Mouse (Mus musculus): Measurements from ENCODE around the gene Tstd1. TPM values are rescaled to one million over a fixed set of nuclear protein-coding genes. Genes with fewer than 3 reads are reported as not detected.
A peak's percentile ranks its signal among the peaks of the same experiment; 100 is the strongest.

The Tstd1 gene
- polyA plus RNA-seq, 1 experiment from 2014 or later: 10.5 TPM

- no peak overlapping the region for H3K27ac ChIP-seq (replicated peaks)
- H3K27me3 ChIP-seq: 0 out of 2 replicates have a peak, but pooled peaks cover 1% of the 10 kb centered on the region
- H3K4me3 ChIP-seq: no peak overlapping the region
- no peaks in the 10 kb centered on the region; the same call in 1 of the 2 replicates for H3K4me1 ChIP-seq
- no peaks in the 10 kb centered on the region for H3K9me3 ChIP-seq
- peaks cover 29% of the 10 kb centered on the region for H3K36me3 ChIP-seq
- no peak overlapping the region for H3K4me2 ChIP-seq (replicated peaks)
- no peak for ATAC-seq (ENCODE audit: low FRiP score, low read depth)
- H3K9ac ChIP-seq (replicated peaks): no peak overlapping the region
- 87% methylated on average over 8 of the region's 8 CpGs for WGBS
Measured at GRCm38 (mm10) chr1:171422504-171423095, 3.9 kb downstream of the Tstd1 start.

- no peak for ATAC-seq (ENCODE audit: low FRiP score, low read depth)
- Histone ChIP-seq H3K4me1 (no peaks in the 10 kb centered on the region; the same call in 1 of the 2 replicates), H3K4me2 (replicated peaks) (no peak overlapping the region), H3K36me3 (peaks cover 10% of the 10 kb centered on the region), H3K27ac (replicated peaks) (no peak overlapping the region), H3K9me3 (no peaks in the 10 kb centered on the region), H3K9ac (replicated peaks) (no peak overlapping the region), H3K4me3 (no peak overlapping the region), H3K27me3 (0 out of 2 replicates have a peak, but pooled peaks cover 4% of the 10 kb centered on the region)
- 79% methylated on average over 5 of the region's 5 CpGs for WGBS
Measured at GRCm38 (mm10) chr1:171424638-171425037, 6.0 kb downstream of the Tstd1 start.

GRCm38 (mm10) chr1:171425126-171425525, 6.5 kb downstream of the Tstd1 start:
- Histone ChIP-seq H3K4me2 (replicated peaks) (no peak overlapping the region), H3K4me1 (no peaks in the 10 kb centered on the region), H3K27ac (replicated peaks) (no peak overlapping the region), H3K36me3 (peaks cover 10% of the 10 kb centered on the region), H3K9me3 (no peaks in the 10 kb centered on the region), H3K27me3 (0 out of 2 replicates have a peak, but pooled peaks cover 4% of the 10 kb centered on the region), H3K9ac (replicated peaks) (no peak overlapping the region), H3K4me3 (no peak overlapping the region)
- no peak for ATAC-seq (ENCODE audit: low FRiP score, low read depth)
- whole genome bisulfite sequencing: 88% methylated on average over 4 of the region's 4 CpGs

GRCm38 (mm10) chr1:171432158-171432557, 13.5 kb downstream of the Tstd1 start:
- no peak for ATAC-seq (ENCODE audit: low FRiP score, low read depth)
- Histone ChIP-seq H3K27ac (replicated peaks) (no peak overlapping the region), H3K4me2 (replicated peaks) (no peak overlapping the region), H3K9ac (replicated peaks) (no peak overlapping the region), H3K36me3 (no peaks in the 10 kb centered on the region), H3K4me3 (no peak overlapping the region), H3K4me1 (no peaks in the 10 kb centered on the region), H3K9me3 (no peaks in the 10 kb centered on the region), H3K27me3 (peaks cover 23% of the 10 kb centered on the region)
- WGBS: 88% methylated on average over 5 of the region's 5 CpGs

GRCm38 (mm10) chr1:171435288-171435814, 16.7 kb downstream of the Tstd1 start:
- Histone ChIP-seq H3K27ac (replicated peaks) (no peak overlapping the region), H3K4me3 (no peak overlapping the region), H3K4me2 (replicated peaks) (no peak overlapping the region), H3K9me3 (no peaks in the 10 kb centered on the region), H3K9ac (replicated peaks) (no peak overlapping the region), H3K27me3 (peaks cover 52% of the 10 kb centered on the region), H3K36me3 (no peaks in the 10 kb centered on the region), H3K4me1 (peaks cover 10% of the 10 kb centered on the region; the same call in 1 of the 2 replicates)
- 71% methylated on average over 7 of the region's 7 CpGs for WGBS
- ATAC-seq (ENCODE audit: low FRiP score, low read depth): no peak

GRCm38 (mm10) chr1:171435974-171436373, 17.3 kb downstream of the Tstd1 start:
- H3K27me3 ChIP-seq: peaks cover 56% of the 10 kb centered on the region
- 73% methylated on average over 1 of the region's 1 CpGs for WGBS
- peaks cover 10% of the 10 kb centered on the region; the same call in 1 of the 2 replicates for H3K4me1 ChIP-seq
- no peak overlapping the region for H3K4me2 ChIP-seq (replicated peaks)
- H3K9ac ChIP-seq (replicated peaks): no peak overlapping the region
- no peaks in the 10 kb centered on the region for H3K36me3 ChIP-seq
- H3K27ac ChIP-seq (replicated peaks): no peak overlapping the region
- no peak for ATAC-seq (ENCODE audit: low FRiP score, low read depth)
- H3K4me3 ChIP-seq: no peak overlapping the region
- no peaks in the 10 kb centered on the region for H3K9me3 ChIP-seq

GRCm38 (mm10) chr1:171437264-171438013, 18.8 kb downstream of the Tstd1 start, which contains the start of gene F11r:
F11r (plus strand) TSS chr1:171437535.
- peaks cover 10% of the 10 kb centered on the region; the same call in 1 of the 2 replicates for H3K4me1 ChIP-seq
- H3K4me3 ChIP-seq: peak within 1 kb of the TSS; percentile 37
- no peaks in the 10 kb centered on the region for H3K9me3 ChIP-seq
- peaks cover 65% of the 10 kb centered on the region for H3K27me3 ChIP-seq
- WGBS: 1% methylated on average over 40 of the region's 46 CpGs
- peak within 1 kb of the TSS; percentile 54 for H3K4me2 ChIP-seq (replicated peaks)
- no peak within 1 kb of the TSS for H3K27ac ChIP-seq (replicated peaks)
- H3K9ac ChIP-seq (replicated peaks): no peak within 1 kb of the TSS
- H3K36me3 ChIP-seq: no peaks in the 10 kb centered on the region
- ATAC-seq (ENCODE audit: low FRiP score, low read depth): peak; percentile 62; the same call in 1 of the 2 replicates

- H3K27ac ChIP-seq (replicated peaks): no peak overlapping the region
- peaks cover 65% of the 10 kb centered on the region for H3K27me3 ChIP-seq
- ATAC-seq (ENCODE audit: low FRiP score, low read depth): no peak
Measured at GRCm38 (mm10) chr1:171438014-171438670, 19.5 kb downstream of the Tstd1 start.

GRCm38 (mm10) chr1:171439072-171439471, 20.4 kb downstream of the Tstd1 start:
- Histone ChIP-seq H3K27ac (replicated peaks) (no peak overlapping the region), H3K9me3 (peaks cover 5% of the 10 kb centered on the region), H3K4me2 (replicated peaks) (no peak overlapping the region), H3K9ac (replicated peaks) (no peak overlapping the region), H3K36me3 (no peaks in the 10 kb centered on the region), H3K4me3 (no peak overlapping the region), H3K27me3 (peaks cover 65% of the 10 kb centered on the region), H3K4me1 (peaks cover 10% of the 10 kb centered on the region; the same call in 1 of the 2 replicates)
- ATAC-seq (ENCODE audit: low FRiP score, low read depth): no peak
- WGBS: 59% methylated on average over 8 of the region's 8 CpGs

More at GRCm38 (mm10) chr1:171438014-171438670, 19.5 kb downstream of the Tstd1 start:
- peak overlapping the region; percentile 54 for H3K4me2 ChIP-seq (replicated peaks)
- H3K4me1 ChIP-seq: peaks cover 10% of the 10 kb centered on the region; the same call in 1 of the 2 replicates
- H3K4me3 ChIP-seq: peak overlapping the region; percentile 37
- H3K9ac ChIP-seq (replicated peaks): no peak overlapping the region
- H3K9me3 ChIP-seq: no peaks in the 10 kb centered on the region
- WGBS: 8% methylated on average over 18 of the region's 18 CpGs
- no peaks in the 10 kb centered on the region for H3K36me3 ChIP-seq

GRCm38 (mm10) chr1:171440025-171440725, 21.5 kb downstream of the Tstd1 start:
- peaks cover 61% of the 10 kb centered on the region for H3K27me3 ChIP-seq
- H3K9me3 ChIP-seq: peaks cover 5% of the 10 kb centered on the region
- no peak overlapping the region for H3K4me2 ChIP-seq (replicated peaks)
- H3K36me3 ChIP-seq: no peaks in the 10 kb centered on the region
- H3K4me3 ChIP-seq: no peak overlapping the region
- H3K9ac ChIP-seq (replicated peaks): no peak overlapping the region
- no peak overlapping the region for H3K27ac ChIP-seq (replicated peaks)
- ATAC-seq (ENCODE audit: low FRiP score, low read depth): no peak
- 57% methylated on average over 9 of the region's 9 CpGs for WGBS
- H3K4me1 ChIP-seq: peaks cover 10% of the 10 kb centered on the region; the same call in 1 of the 2 replicates

Data from midbrain, embryonic 12.5 days (tissue).